Mouse (Mus musculus): ENCODE measurements around the gene Snapc4. TPM values are rescaled to one million over a fixed set of nuclear protein-coding genes. Genes with fewer than 3 reads are reported as not detected.

The Snapc4 gene
- polyA plus RNA-seq, 1 experiment from 2014 or later = 29.4 TPM

DNA sequence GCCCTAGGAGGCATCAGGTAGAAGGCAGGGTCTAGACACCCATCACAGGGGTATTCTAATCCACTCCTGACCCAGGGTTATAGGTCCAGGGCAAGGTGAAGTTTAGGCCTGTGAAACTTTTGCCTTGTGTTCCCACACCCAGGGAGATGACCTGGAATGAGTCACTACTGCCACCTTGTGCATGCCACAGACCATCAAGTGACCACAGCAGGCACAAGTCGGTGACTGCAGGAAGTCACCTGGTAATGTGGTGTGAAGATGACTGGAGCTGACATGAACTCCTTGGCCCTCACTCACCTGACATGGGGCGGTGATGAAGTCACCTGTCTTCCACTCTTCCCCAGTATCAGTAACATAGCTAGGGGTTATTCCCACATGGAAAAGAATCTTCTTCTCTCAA lies 67.6 kb downstream of the Snapc4 start:
- Histone ChIP-seq H3K9me3 (ENCODE audit: control insufficient read depth, low read depth, low read length) (no peaks in the 10 kb centered on the region), H3K9ac (replicated peaks; ENCODE audit: low read depth, low read length) (no peak overlapping the region), H3K36me3 (ENCODE audit: control insufficient read depth, insufficient read depth, low read length) (no peaks in the 10 kb centered on the region), H3K4me2 (replicated peaks; ENCODE audit: low read depth, low read length) (no peak overlapping the region), H3K27me3 (ENCODE audit: control insufficient read depth, insufficient read depth, low read length) (no peaks in the 10 kb centered on the region), H3K27ac (ENCODE audit: low read length) (no peak overlapping the region), H3K4me3 (ENCODE audit: low read depth, low read length) (no peak overlapping the region), H3K4me1 (ENCODE audit: control insufficient read depth, insufficient read depth, low read length) (peaks cover 36% of the 10 kb centered on the region)
- 63% methylated on average over 2 of the region's 2 CpGs for WGBS
- ATAC-seq (ENCODE audit: insufficient number of reproducible peaks, insufficient read depth, low FRiP score, low read depth) = no peak

Other genes with a start within 250 kb of the Snapc4 start
- gene Lhx3, start 172.4 kb downstream of the Snapc4 start, polyA plus RNA-seq (2014; fragmentation: Nextera tagmentation; extraction: Ambion mirVana) = not detected in 2 replicates
- 17.5 and 18.8 TPM in 2 replicates for gene Qsox2, start 143.1 kb downstream of the Snapc4 start, polyA plus RNA-seq (2014; fragmentation: Nextera tagmentation; extraction: Ambion mirVana)
- gene Ccdc187, start 86.1 kb downstream of the Snapc4 start, polyA plus RNA-seq (2014; fragmentation: Nextera tagmentation; extraction: Ambion mirVana) = 0.58 and 1.1 TPM in 2 replicates
- 24.0 and 24.1 TPM in 2 replicates for gene Gpsm1, start 65.1 kb downstream of the Snapc4 start, polyA plus RNA-seq (2014; fragmentation: Nextera tagmentation; extraction: Ambion mirVana)
- gene Dnlz, start 28.5 kb downstream of the Snapc4 start, polyA plus RNA-seq (2014; fragmentation: Nextera tagmentation; extraction: Ambion mirVana) = 25.6 and 27.6 TPM in 2 replicates
- 0.51 and 0.88 TPM in 2 replicates for gene Card9, start 19.7 kb downstream of the Snapc4 start, polyA plus RNA-seq (2014; fragmentation: Nextera tagmentation; extraction: Ambion mirVana)
- gene Entr1, start 8.7 kb upstream of the Snapc4 start, polyA plus RNA-seq (2014; fragmentation: Nextera tagmentation; extraction: Ambion mirVana) = 102 and 117 TPM in 2 replicates
- gene Pmpca, start 8.7 kb upstream of the Snapc4 start, polyA plus RNA-seq (2014; fragmentation: Nextera tagmentation; extraction: Ambion mirVana) = 83.2 and 86.5 TPM in 2 replicates
- 20.0 and 24.0 TPM in 2 replicates for gene Inpp5e, start 28.6 kb upstream of the Snapc4 start, polyA plus RNA-seq (2014; fragmentation: Nextera tagmentation; extraction: Ambion mirVana)
- 33.4 and 37.7 TPM in 2 replicates for gene Sec16a, start 64.6 kb upstream of the Snapc4 start, polyA plus RNA-seq (2014; fragmentation: Nextera tagmentation; extraction: Ambion mirVana)
- 29.5 and 31.7 TPM in 2 replicates for gene Notch1, start 136.0 kb upstream of the Snapc4 start, polyA plus RNA-seq (2014; fragmentation: Nextera tagmentation; extraction: Ambion mirVana)
- gene Egfl7, start 199.4 kb upstream of the Snapc4 start, polyA plus RNA-seq (2014; fragmentation: Nextera tagmentation; extraction: Ambion mirVana) = 113 and 120 TPM in 2 replicates
- gene Gm20532, start 206.0 kb upstream of the Snapc4 start, polyA plus RNA-seq (2014; fragmentation: Nextera tagmentation; extraction: Ambion mirVana) = not detected in 2 replicates
- gene Agpat2, start 223.8 kb upstream of the Snapc4 start, polyA plus RNA-seq (2014; fragmentation: Nextera tagmentation; extraction: Ambion mirVana) = 43.7 and 44.8 TPM in 2 replicates
- gene Fam69b, start 247.8 kb upstream of the Snapc4 start, polyA plus RNA-seq (2014; fragmentation: Nextera tagmentation; extraction: Ambion mirVana) = 37.7 and 38.5 TPM in 2 replicates

Data from stomach, embryonic 14.5 days (tissue).